Mouse (Mus musculus): ENCODE results near the gene Cnr2. TPM values are rescaled to one million over a fixed set of nuclear protein-coding genes. Genes with fewer than 3 reads are reported as not detected.

The Cnr2 gene
- polyA plus RNA-seq (2015; fragmentation: Nextera tagmentation; extraction: Ambion mirVana): 0.05 and 0.26 TPM in 2 replicates

DNA sequence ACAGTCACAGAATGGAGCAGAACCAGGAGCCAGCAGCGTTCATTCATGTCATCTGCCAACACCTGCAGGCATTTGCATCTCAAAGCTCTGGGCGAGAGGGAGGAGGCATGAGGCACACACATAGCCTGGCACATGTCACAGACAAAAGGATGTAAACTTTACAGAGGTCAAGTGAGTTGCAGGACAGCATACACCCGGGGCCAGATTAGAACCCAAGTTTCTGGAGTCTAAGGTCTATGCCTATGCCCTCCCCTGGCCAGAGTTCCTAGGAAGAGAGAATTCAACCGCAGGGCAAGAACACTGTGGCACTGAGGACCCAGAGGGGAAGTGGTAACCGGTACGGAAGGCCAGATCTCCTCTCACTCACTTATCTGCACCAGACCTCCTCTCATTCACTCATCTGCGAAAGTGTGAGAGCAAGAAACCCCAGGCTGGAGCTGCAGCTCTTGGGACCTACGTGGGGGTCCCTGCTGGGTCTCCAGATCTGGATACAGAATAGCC, at the start of gene Cnr2:
Cnr2 (plus strand) TSS at position 324 of the 501 bp plus-strand sequence.
- H3K27me3 ChIP-seq: no peaks in the 10 kb centered on the region
- 54% methylated on average over 8 of the region's 8 CpGs for WGBS
- H3K9me3 ChIP-seq: no peaks in the 10 kb centered on the region
- H3K4me3 ChIP-seq: no peak within 1 kb of the TSS
- H3K36me3 ChIP-seq: no peaks in the 10 kb centered on the region
- H3K4me1 ChIP-seq (replicated peaks): no peaks in the 10 kb centered on the region
- no peak for ATAC-seq (ENCODE audit: low FRiP score, low read depth)
- H3K4me2 ChIP-seq: no peak within 1 kb of the TSS
- H3K9ac ChIP-seq: no peak within 1 kb of the TSS
- no peak within 1 kb of the TSS for H3K27ac ChIP-seq (replicated peaks)

DNA sequence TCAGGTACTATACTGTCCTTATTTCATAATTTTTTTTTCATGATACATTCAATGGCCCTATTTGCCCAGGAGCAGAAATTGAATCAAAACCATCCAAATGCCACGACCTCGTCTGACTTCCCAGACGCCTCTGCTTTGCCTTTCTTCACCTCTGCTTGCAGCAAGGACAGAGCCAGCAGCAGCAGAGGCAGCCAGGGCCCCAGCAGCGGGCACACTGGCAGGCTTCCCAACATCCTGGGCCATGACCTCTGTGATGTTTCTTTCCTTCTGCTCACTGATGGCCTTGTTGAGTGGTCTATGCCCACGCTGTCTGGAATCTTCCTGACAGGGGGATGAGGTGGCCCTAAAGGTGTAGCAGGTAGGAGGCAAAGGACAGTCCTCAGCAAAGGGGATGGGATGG, 47.6 kb upstream of the Cnr2 start:
- H3K9me3 ChIP-seq: no peaks in the 10 kb centered on the region
- no peaks in the 10 kb centered on the region for H3K27me3 ChIP-seq
- no peak overlapping the region for H3K4me2 ChIP-seq
- H3K4me1 ChIP-seq (replicated peaks): peaks cover 8% of the 10 kb centered on the region
- H3K27ac ChIP-seq (replicated peaks): no peak overlapping the region
- H3K36me3 ChIP-seq: no peaks in the 10 kb centered on the region
- H3K9ac ChIP-seq: no peak overlapping the region
- WGBS: 59% methylated on average over 5 of the region's 5 CpGs
- ATAC-seq (ENCODE audit: low FRiP score, low read depth): no peak
- no peak overlapping the region for H3K4me3 ChIP-seq

GRCm38 (mm10) chr4:135850411-135851095, 44.6 kb upstream of the Cnr2 start:
- H3K9ac ChIP-seq: no peak overlapping the region
- WGBS: 24% methylated on average over 13 of the region's 13 CpGs
- peak overlapping the region; percentile 71 for H3K27ac ChIP-seq (replicated peaks)
- H3K9me3 ChIP-seq: no peaks in the 10 kb centered on the region
- no peak overlapping the region for H3K4me3 ChIP-seq
- H3K27me3 ChIP-seq: no peaks in the 10 kb centered on the region
- peaks cover 24% of the 10 kb centered on the region for H3K4me1 ChIP-seq (replicated peaks)
- ATAC-seq (ENCODE audit: low FRiP score, low read depth): peak; percentile 79
- no peaks in the 10 kb centered on the region for H3K36me3 ChIP-seq
- H3K4me2 ChIP-seq: peak overlapping the region; percentile 18

DNA sequence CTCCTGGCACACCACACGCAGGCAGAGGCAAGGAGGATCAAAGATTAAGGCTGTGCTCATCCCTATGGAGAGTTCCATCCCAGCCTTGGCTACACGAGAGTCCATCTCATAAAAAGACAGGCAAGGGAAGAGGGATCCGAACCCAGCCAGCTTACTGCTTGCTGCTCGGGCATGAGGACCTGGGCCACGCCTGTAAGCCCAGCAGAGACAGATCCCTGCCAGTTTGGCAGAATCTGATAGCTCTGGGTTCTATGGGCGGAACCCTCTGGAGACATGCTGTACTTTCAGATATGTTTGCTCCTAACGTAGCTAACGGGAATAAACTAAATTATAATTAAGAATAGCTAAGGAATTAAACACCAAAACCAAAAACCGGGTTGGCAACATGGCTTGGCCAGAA, 43.3 kb upstream of the Cnr2 start:
- Histone ChIP-seq H3K4me1 (replicated peaks) (peaks cover 24% of the 10 kb centered on the region), H3K9me3 (no peaks in the 10 kb centered on the region), H3K27me3 (no peaks in the 10 kb centered on the region), H3K36me3 (no peaks in the 10 kb centered on the region), H3K9ac (no peak overlapping the region), H3K27ac (replicated peaks) (no peak overlapping the region), H3K4me3 (no peak overlapping the region), H3K4me2 (no peak overlapping the region)
- no peak for ATAC-seq (ENCODE audit: low FRiP score, low read depth)
- WGBS: 90% methylated on average over 9 of the region's 9 CpGs

DNA sequence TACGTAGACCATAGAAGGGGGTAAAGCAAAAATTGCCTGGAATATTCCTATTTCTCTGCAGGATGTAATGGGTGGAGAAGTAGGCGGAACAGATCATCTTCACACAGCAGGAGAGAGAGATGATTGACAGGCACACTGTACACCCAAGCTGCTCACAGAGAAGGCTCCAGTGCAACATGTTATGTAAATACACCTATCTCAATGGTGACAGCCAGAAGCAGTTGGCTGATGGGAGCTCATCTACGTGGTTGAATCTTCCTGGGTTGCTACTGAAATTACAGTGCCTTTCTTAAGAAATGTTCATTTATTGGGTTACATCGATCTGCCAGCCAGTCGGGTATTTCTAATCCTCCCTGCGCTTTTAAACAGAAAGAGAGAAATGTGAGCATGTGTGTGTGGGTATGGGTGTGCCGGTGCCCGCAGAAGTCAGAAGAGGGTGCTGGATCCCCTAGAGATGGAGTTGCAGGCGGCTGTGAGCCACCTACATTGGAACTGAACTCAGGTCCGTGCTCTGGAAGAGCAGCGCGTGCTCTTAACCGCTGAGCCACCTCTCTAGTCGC, 41.1 kb upstream of the Cnr2 start:
- WGBS: 87% methylated on average over 14 of the region's 14 CpGs
- Histone ChIP-seq H3K36me3 (no peaks in the 10 kb centered on the region), H3K9ac (no peak overlapping the region), H3K27me3 (no peaks in the 10 kb centered on the region), H3K4me2 (no peak overlapping the region), H3K27ac (replicated peaks) (peak overlapping the region; percentile 99), H3K9me3 (no peaks in the 10 kb centered on the region), H3K4me3 (no peak overlapping the region), H3K4me1 (replicated peaks) (peaks cover 39% of the 10 kb centered on the region)
- ATAC-seq (ENCODE audit: low FRiP score, low read depth): no peak

DNA sequence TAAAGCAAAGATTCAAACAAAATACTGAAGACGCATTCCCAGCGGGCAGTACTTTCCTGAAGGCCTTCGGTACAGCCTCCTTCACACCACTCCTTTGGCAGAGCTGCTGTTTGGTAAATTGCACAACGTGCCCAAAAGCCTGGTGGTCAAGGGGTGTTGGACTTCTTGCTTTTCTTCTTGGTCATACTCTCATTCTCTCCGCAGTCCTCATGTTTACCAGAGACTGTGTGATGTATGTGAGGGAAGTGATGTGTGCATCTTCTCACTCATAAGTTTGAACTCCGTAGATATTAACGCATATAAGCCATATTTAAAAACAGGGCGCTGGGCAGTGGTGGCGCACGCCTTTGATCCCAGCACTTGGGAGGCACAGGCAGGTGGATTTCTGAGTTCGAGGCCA, 40.6 kb upstream of the Cnr2 start:
- Histone ChIP-seq H3K27me3 (no peaks in the 10 kb centered on the region), H3K4me1 (replicated peaks) (peaks cover 45% of the 10 kb centered on the region), H3K36me3 (no peaks in the 10 kb centered on the region), H3K9me3 (no peaks in the 10 kb centered on the region), H3K4me2 (peak overlapping the region; percentile 89), H3K27ac (replicated peaks) (peak overlapping the region; percentile 99), H3K9ac (peak overlapping the region; percentile 75; the same call in 1 of the 2 replicates), H3K4me3 (peak overlapping the region; percentile 99; the same call in 1 of the 2 replicates)
- ATAC-seq (ENCODE audit: low FRiP score, low read depth): no peak
- WGBS: 72% methylated on average over 11 of the region's 11 CpGs

DNA sequence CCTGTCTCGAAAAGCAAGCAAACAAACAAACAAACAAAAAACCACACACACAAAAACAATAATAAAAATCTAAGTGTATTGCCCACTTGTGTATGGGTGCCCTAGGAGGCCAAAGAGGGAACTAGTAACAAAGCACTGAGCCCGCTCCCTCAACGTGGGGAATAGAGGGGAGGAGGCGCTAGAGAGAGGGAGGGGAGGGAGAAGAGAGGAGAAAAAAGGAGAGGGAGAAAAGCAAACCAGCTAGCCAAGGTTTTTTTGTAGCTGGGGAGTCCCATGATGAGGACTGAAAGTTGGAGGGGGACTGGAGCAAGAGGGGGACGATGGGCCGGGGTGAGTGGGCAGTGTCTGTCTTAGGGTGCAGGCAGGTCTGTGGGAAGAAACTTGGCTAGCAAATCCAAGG, 40.1 kb upstream of the Cnr2 start:
- Histone ChIP-seq H3K4me1 (replicated peaks) (peaks cover 49% of the 10 kb centered on the region), H3K36me3 (no peaks in the 10 kb centered on the region), H3K4me3 (peak overlapping the region; percentile 99), H3K4me2 (peak overlapping the region; percentile 89), H3K27ac (replicated peaks) (peak overlapping the region; percentile 99), H3K27me3 (no peaks in the 10 kb centered on the region), H3K9ac (peak overlapping the region; percentile 75), H3K9me3 (no peaks in the 10 kb centered on the region)
- WGBS: 8% methylated on average over 6 of the region's 6 CpGs
- ATAC-seq (ENCODE audit: low FRiP score, low read depth): no peak; the same call in 1 of the 2 replicates

DNA sequence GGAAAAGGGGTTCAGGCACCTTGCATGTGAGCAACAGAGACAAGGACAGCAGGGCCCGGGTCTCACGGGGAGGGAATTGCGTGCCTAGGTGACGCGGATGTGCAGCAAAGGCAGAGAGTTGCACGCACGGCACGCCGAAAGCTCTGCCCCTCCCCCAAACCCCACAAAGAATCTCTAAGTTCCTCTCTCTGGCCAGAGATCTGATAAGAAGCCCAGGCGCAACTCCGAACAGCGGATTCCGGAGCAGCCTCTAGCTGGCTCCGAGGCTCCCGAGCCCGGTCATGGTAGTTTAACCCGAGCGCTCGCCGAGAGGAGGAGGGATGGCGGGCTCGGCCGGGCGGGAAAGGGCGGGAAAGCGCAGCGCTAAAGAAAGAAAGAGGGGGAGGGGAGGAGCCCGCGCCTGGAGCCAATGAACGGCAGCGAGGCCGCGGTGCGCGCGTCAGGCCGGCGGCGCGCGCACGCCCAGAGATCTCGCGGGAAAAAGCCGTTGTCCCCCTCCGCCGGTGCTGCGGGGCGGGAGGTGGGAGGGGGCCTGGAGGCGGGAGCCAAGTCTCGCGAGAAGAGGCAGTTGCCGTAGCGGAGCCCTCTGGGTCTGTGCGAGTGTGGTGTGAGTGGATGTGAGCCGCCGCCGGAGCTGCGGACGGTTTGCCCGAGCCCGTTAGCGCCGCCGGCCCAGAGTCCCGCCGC, 39.5 kb upstream of the Cnr2 start, which contains the start of gene Srsf10:
Srsf10 (plus strand) TSS at position 212 of the 687 bp plus-strand sequence.
- Histone ChIP-seq H3K36me3 (no peaks in the 10 kb centered on the region), H3K27me3 (no peaks in the 10 kb centered on the region), H3K9me3 (no peaks in the 10 kb centered on the region), H3K4me3 (peak within 1 kb of the TSS; percentile 99), H3K4me2 (peak within 1 kb of the TSS; percentile 89), H3K9ac (peak within 1 kb of the TSS; percentile 92), H3K27ac (replicated peaks) (peak within 1 kb of the TSS; percentile 99), H3K4me1 (replicated peaks) (peaks cover 50% of the 10 kb centered on the region)
- under 1% methylated on average over 55 of the region's 67 CpGs for WGBS
- ATAC-seq (ENCODE audit: low FRiP score, low read depth): peak; percentile 97

- Histone ChIP-seq H3K36me3 (no peaks in the 10 kb centered on the region), H3K4me2 (peak overlapping the region; percentile 89), H3K9me3 (no peaks in the 10 kb centered on the region), H3K4me1 (replicated peaks) (peaks cover 52% of the 10 kb centered on the region), H3K27ac (replicated peaks) (peak overlapping the region; percentile 99), H3K4me3 (peak overlapping the region; percentile 99), H3K9ac (peak overlapping the region; percentile 92), H3K27me3 (no peaks in the 10 kb centered on the region)
- under 1% methylated on average over 91 of the region's 91 CpGs for WGBS
- peak; percentile 79 for ATAC-seq (ENCODE audit: low FRiP score, low read depth)
Observed at GRCm38 (mm10) chr4:135856223-135857091, 38.7 kb upstream of the Cnr2 start.

- no peak for ATAC-seq (ENCODE audit: low FRiP score, low read depth)
- Histone ChIP-seq H3K4me2 (peak overlapping the region; percentile 89), H3K4me3 (peak overlapping the region; percentile 99), H3K27me3 (no peaks in the 10 kb centered on the region), H3K36me3 (no peaks in the 10 kb centered on the region), H3K9ac (peak overlapping the region; percentile 92), H3K4me1 (replicated peaks) (peaks cover 52% of the 10 kb centered on the region), H3K9me3 (no peaks in the 10 kb centered on the region), H3K27ac (replicated peaks) (no peak overlapping the region)
- WGBS: 13% methylated on average over 7 of the region's 7 CpGs
Observed at GRCm38 (mm10) chr4:135857597-135858186, 37.5 kb upstream of the Cnr2 start.

DNA sequence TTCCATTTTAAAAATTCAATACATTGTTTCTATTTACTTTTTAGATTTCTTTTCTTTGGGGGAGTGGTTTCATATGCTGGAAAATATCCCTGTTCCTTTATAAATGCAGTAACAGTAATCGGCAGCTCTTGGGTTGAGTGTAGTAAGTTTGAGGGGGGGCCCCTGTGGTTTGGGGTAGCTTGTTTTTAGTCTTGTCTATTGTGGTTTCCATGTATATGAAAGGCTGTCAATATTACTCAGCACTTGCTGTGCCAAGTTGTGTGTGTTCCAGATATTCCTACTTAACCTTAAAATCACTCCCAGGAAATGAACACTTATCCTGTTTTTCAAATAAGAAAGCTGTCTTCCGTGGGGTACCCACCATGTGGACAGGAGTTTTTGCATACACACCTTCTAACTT, 26.2 kb upstream of the Cnr2 start:
- Histone ChIP-seq H3K4me1 (replicated peaks) (peaks cover 33% of the 10 kb centered on the region), H3K9me3 (no peaks in the 10 kb centered on the region), H3K27me3 (no peaks in the 10 kb centered on the region), H3K36me3 (peaks cover 23% of the 10 kb centered on the region), H3K4me3 (no peak overlapping the region), H3K4me2 (no peak overlapping the region), H3K9ac (no peak overlapping the region), H3K27ac (replicated peaks) (0 out of 2 replicates have a peak overlapping the region, but pooled peaks have one; percentile 45)
- 64% methylated on average over 2 of the region's 2 CpGs for WGBS
- no peak for ATAC-seq (ENCODE audit: low FRiP score, low read depth)
